Comparison of ENCODE assay signal across 9 mouse cellular contexts in the genomic region with DNA sequence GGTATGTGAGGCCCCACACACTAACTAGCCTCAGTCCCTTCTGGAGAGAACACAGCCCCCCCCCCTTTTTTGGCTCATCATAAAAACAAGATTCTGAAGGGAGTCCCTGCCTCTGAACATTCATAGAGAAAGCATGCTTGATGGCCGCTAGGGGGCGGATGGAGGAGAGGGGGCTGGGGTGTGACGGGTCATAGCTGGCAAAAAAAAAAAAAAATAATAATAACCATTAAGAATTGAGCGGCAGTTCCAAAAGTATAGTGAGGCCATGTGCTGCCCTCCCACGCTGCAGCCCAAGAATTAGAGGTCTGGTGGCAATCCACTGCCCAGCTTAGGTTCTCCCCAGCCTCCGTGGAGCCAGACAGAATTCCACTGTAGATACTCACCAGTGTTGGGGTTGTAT. TPM values are rescaled to one million over a fixed set of nuclear protein-coding genes. Genes with fewer than 3 reads are reported as not detected.
DNase-seq lines count a peak whose midpoint lies in the region; ATAC-seq and TF ChIP-seq lines count a peak whose summit lies in the region.
"Had no signal": no experiment of that assay in that cellular context is flagged by ENCODE, and none has a peak within 500 bp of the region (broad histone marks: within the 10 kb centered on the region; RNA-seq: fewer than 3 reads in every experiment).

No protein-coding gene starts in this region.

- no peaks in the 10 kb centered on the region for H3K27me3 ChIP-seq in erythroblast, embryonic 14.5 days (ENCODE audit: control insufficient read depth)
- no peaks in the 10 kb centered on the region for H3K27me3 ChIP-seq in midbrain, postnatal 0 days (ENCODE audit: insufficient read depth, low read length)
- H3K27me3 ChIP-seq in midbrain, embryonic 13.5 days = no peaks in the 10 kb centered on the region
- no peaks in the 10 kb centered on the region for H3K27me3 ChIP-seq in intestine, embryonic 16.5 days (replicated peaks; ENCODE audit: control insufficient read depth, insufficient read depth, low read length)
- H3K27me3 ChIP-seq: hindbrain, embryonic 15.5 days had no signal

- peaks cover 96% of the 10 kb centered on the region for H3K36me3 ChIP-seq in erythroblast, embryonic 14.5 days (ENCODE audit: control insufficient read depth)
- peaks cover 4% of the 10 kb centered on the region for H3K36me3 ChIP-seq in midbrain, postnatal 0 days (ENCODE audit: insufficient read depth, low read length)
- H3K36me3 ChIP-seq in midbrain, embryonic 13.5 days = peaks cover 17% of the 10 kb centered on the region
- no peaks in the 10 kb centered on the region for H3K36me3 ChIP-seq in intestine, embryonic 16.5 days (ENCODE audit: control insufficient read depth, insufficient read depth, low read length)

- no peak for ATAC-seq in erythroblast, adult 5-6 weeks (replicated peaks; ENCODE audit: low FRiP score, poor library complexity, severe bottlenecking)
- no peak for ATAC-seq in midbrain, postnatal 0 days (ENCODE audit: low FRiP score)
- ATAC-seq in midbrain, embryonic 13.5 days = no peak
- peak; percentile 44 for ATAC-seq in megakaryocyte, adult 5-6 weeks (ENCODE audit: poor library complexity, severe bottlenecking)
- ATAC-seq in intestine, embryonic 16.5 days = no peak

- WGBS in midbrain, postnatal 0 days = 56% methylated on average over 6 of the region's 6 CpGs
- WGBS in midbrain, embryonic 13.5 days = 59% methylated on average over 6 of the region's 6 CpGs
- WGBS in intestine, embryonic 16.5 days = 43% methylated on average over 6 of the region's 6 CpGs

- no peak overlapping the region for H3K9ac ChIP-seq in midbrain, postnatal 0 days (replicated peaks; ENCODE audit: low read length, poor library complexity, severe bottlenecking)
- no peak overlapping the region for H3K9ac ChIP-seq in midbrain, embryonic 13.5 days (replicated peaks)
- no peak overlapping the region for H3K9ac ChIP-seq in intestine, embryonic 16.5 days (ENCODE audit: low read depth, low read length)
- H3K9ac ChIP-seq: hindbrain, embryonic 15.5 days had no signal

- TF ChIP-seq CTCF in midbrain, postnatal 0 days (IDR thresholded peaks at IDR 0.05) = peak; percentile 57

- no peaks in the 10 kb centered on the region for H3K9me3 ChIP-seq in erythroblast, embryonic 14.5 days (ENCODE audit: control insufficient read depth, low read length)
- H3K9me3 ChIP-seq in midbrain, postnatal 0 days (ENCODE audit: low read length) = no peaks in the 10 kb centered on the region
- H3K9me3 ChIP-seq in midbrain, embryonic 13.5 days = no peaks in the 10 kb centered on the region
- H3K9me3 ChIP-seq in intestine, embryonic 16.5 days (ENCODE audit: control insufficient read depth, low read length) = no peaks in the 10 kb centered on the region
- H3K9me3 ChIP-seq: hindbrain, embryonic 15.5 days had no signal

- no peak overlapping the region for H3K27ac ChIP-seq in midbrain, postnatal 0 days (ENCODE audit: low read depth, low read length)
- no peak overlapping the region for H3K27ac ChIP-seq in midbrain, embryonic 13.5 days
- H3K27ac ChIP-seq in intestine, embryonic 16.5 days (ENCODE audit: low read length) = no peak overlapping the region
- H3K27ac ChIP-seq: hindbrain, embryonic 15.5 days had no signal

- DNase-seq in midbrain, postnatal 0 days (ENCODE audit: low spot score) = no peak
- DNase-seq in gastrocnemius, postnatal 10 days = peak; percentile 60
- DNase-seq in layer of hippocampus, adult 9-11 months = no peak

- H3K4me1 ChIP-seq in erythroblast, embryonic 14.5 days (ENCODE audit: control insufficient read depth) = peaks cover 95% of the 10 kb centered on the region
- 0 out of 2 replicates have a peak, but pooled peaks cover 2% of the 10 kb centered on the region for H3K4me1 ChIP-seq in midbrain, postnatal 0 days (ENCODE audit: insufficient read depth, low read length)
- 0 out of 2 replicates have a peak, but pooled peaks cover 2% of the 10 kb centered on the region for H3K4me1 ChIP-seq in midbrain, embryonic 13.5 days (replicated peaks)
- no peaks in the 10 kb centered on the region; the same call in 1 of the 2 replicates for H3K4me1 ChIP-seq in intestine, embryonic 16.5 days (ENCODE audit: control insufficient read depth, insufficient read depth, low read length)

- H3K4me2 ChIP-seq in midbrain, postnatal 0 days (ENCODE audit: low read depth, low read length, poor library complexity, severe bottlenecking) = no peak overlapping the region
- no peak overlapping the region for H3K4me2 ChIP-seq in midbrain, embryonic 13.5 days (replicated peaks)
- no peak overlapping the region for H3K4me2 ChIP-seq in intestine, embryonic 16.5 days (ENCODE audit: low read depth, low read length)
- H3K4me2 ChIP-seq: hindbrain, embryonic 15.5 days had no signal

- peak overlapping the region; percentile 12 for H3K4me3 ChIP-seq in erythroblast, embryonic 14.5 days (replicated peaks)
- H3K4me3 ChIP-seq in midbrain, postnatal 0 days (ENCODE audit: low read depth, low read length) = no peak overlapping the region
- H3K4me3 ChIP-seq in midbrain, embryonic 13.5 days (replicated peaks) = no peak overlapping the region
- no peak overlapping the region for H3K4me3 ChIP-seq in intestine, embryonic 16.5 days (ENCODE audit: low read length)
- H3K4me3 ChIP-seq: hindbrain, embryonic 15.5 days had no signal

RNA-seq across cellular contexts. Expression of a gene that starts 57.0 kb away (rescaled TPM):
- 21.3 and 32.0 TPM in 2 replicates for polyA plus RNA-seq in erythroblast, embryonic 14.5 days (2012)
- 92.0 and 100 TPM in 2 replicates for total RNA-seq in erythroblast, adult 5-6 weeks (2015; ENCODE audit: low replicate concordance)
- total RNA-seq in erythroblast, adult 5-6 weeks (2017; ENCODE audit: low replicate concordance) = 129 and 143 TPM in 2 replicates
- total RNA-seq in midbrain, postnatal 0 days (2014; rRNA removed) = 1.9 and 3.7 TPM in 2 replicates
- polyA plus RNA-seq in midbrain, postnatal 0 days (2015; fragmentation: Nextera tagmentation; extraction: Ambion mirVana) = 0.93 and 2.2 TPM in 2 replicates
- 2.0 and 2.5 TPM in 2 replicates for polyA plus RNA-seq in midbrain, embryonic 13.5 days (2015; fragmentation: Nextera tagmentation; extraction: Ambion mirVana)
- total RNA-seq in gastrocnemius, postnatal 10 days (2021) = 10 to 100 TPM; 31.9 to 39.2 TPM
- total RNA-seq in megakaryocyte, adult 5-6 weeks (2015) = 152 and 159 TPM in 2 replicates
- total RNA-seq in megakaryocyte, adult 5-6 weeks (2017) = 244 and 250 TPM in 2 replicates
- polyA plus RNA-seq in intestine, embryonic 16.5 days (2015; fragmentation: Nextera tagmentation; extraction: Ambion mirVana) = 1.7 and 2.4 TPM in 2 replicates
